Mouse (Mus musculus) CH12.LX (cell line): Measurements from ENCODE around the gene Clic4.

Experiments used
- CTCF ChIP-seq, 2 experiments: IDR thresholded peaks in 1 of 2; conservative IDR thresholded peaks in 1 of 2; 2 replicates each; pipeline ENCODE4 v1.5.1; 2011 to 2012; ENCODE audit warnings: low read depth in 2 of 2, low read length in 2 of 2, improper control_type of control experiment in 1 of 2, inconsistent platforms in 1 of 2, mild to moderate bottlenecking in 1 of 2, moderate library complexity in 1 of 2
- GABPA ChIP-seq: IDR thresholded peaks from 2 replicates; pipeline ENCODE4 v1.6.1; 2012; ENCODE audit warnings: low read depth, low read length, improper control_type of control experiment, inconsistent platforms; ENCODE audit not compliant: insufficient replicate concordance
- HCFC1 ChIP-seq: IDR thresholded peaks from 2 replicates; pipeline ENCODE4 v1.6.1; 2012; ENCODE audit warnings: low read depth, mild to moderate bottlenecking, inconsistent platforms, low read length, improper control_type of control experiment
- IRF4 ChIP-seq: IDR thresholded peaks from 2 replicates; pipeline ENCODE4 v1.6.1; 2014; ENCODE audit warnings: low read depth, mild to moderate bottlenecking, inconsistent platforms, low read length, improper control_type of control experiment
- JUND ChIP-seq: conservative IDR thresholded peaks from 2 replicates; pipeline ENCODE4 v1.6.1; 2011; ENCODE audit warnings: low read depth, low read length, improper control_type of control experiment
- POLR2A ChIP-seq: IDR thresholded peaks from 2 replicates; pipeline ENCODE4 v1.6.1; 2011; ENCODE audit warnings: low read depth, mild to moderate bottlenecking, improper control_type of control experiment, low read length
- TCF12 ChIP-seq: IDR thresholded peaks from 2 replicates; pipeline ENCODE4 v1.6.1; 2014; ENCODE audit warnings: low read depth, mild to moderate bottlenecking, inconsistent platforms, low read length, improper control_type of control experiment

DNA sequence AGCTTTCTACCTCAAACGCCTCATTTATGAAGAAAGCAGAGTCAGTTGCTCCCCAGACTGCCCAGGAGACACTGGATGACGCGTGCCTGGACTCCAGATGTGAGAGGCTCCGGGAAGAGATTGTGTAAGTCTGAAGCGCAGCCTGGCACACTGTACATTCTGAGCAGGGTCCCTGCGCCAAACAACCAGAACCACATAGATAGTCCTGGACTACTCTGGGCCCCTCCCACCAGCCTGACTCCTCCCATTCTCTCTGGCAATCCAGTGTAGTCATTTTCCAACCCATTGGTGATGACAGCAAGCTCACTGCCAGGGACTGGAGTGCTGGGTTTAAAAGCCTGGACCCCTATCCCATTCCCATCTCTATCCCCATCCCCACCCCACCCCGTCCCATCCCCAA lies 24.5 kb upstream of the Clic4 start:
- TF ChIP-seq POLR2A (no peak), CTCF (conservative IDR thresholded peaks at IDR 0.05 in 1 of 2, IDR thresholded peaks at IDR 0.05 in 1 of 2; ENCODE audit: low read depth in 2 of 2, low read length in 2 of 2) (no peak), IRF4 (no peak), GABPA (no peak), HCFC1 (no peak), JUND (no peak), TCF12 (no peak)
